Mouse (Mus musculus): Measurements from ENCODE around the gene Hip1.

- TF ChIP-seq CTCF (IDR thresholded peaks at IDR 0.05; ENCODE audit: control insufficient read depth, insufficient read depth, low read length), result no peak
- no peak for TF ChIP-seq POLR2A (IDR thresholded peaks at IDR 0.05; ENCODE audit: borderline replicate concordance, control insufficient read depth, low read depth, low read length)
Measured at GRCm38 (mm10) chr5:135435039-135435438, 109.9 kb downstream of the Hip1 start.
